Mouse (Mus musculus) MEL (cell line): ENCODE results near the gene 4930579F01Rik. TPM values are rescaled to one million over a fixed set of nuclear protein-coding genes. Genes with fewer than 3 reads are reported as not detected.

ENCODE experiments used
- DNase-seq: peaks from one replicate; pipeline ENCODE4 v3.0.0; 2011; ENCODE audit warnings: low read depth, low spot score
- H3K27ac ChIP-seq: 2 replicates; pipeline ENCODE4 v1.5.1; 2012; ENCODE audit warnings: low read depth, mild to moderate bottlenecking, control low read depth, low read length, moderate library complexity; ENCODE audit not compliant: control insufficient read depth
- H3K27me3 ChIP-seq, 2 experiments: fragments of 150-350 bp in 1 of 2; sonication (generic) in 1 of 2; 2 replicates each; pipeline ENCODE4 v1.6.1; 2012; ENCODE audit warnings: low read length in 2 of 2, mild to moderate bottlenecking in 2 of 2, improper control_type of control experiment in 1 of 2, moderate library complexity in 1 of 2; ENCODE audit not compliant: insufficient read depth in 2 of 2, control insufficient read depth in 1 of 2
- H3K36me3 ChIP-seq, 2 experiments: 2 replicates each; pipeline ENCODE4 v1.6.1; 2012 to 2014; ENCODE audit warnings: low read length in 2 of 2, improper control_type of control experiment in 1 of 2, inconsistent platforms in 1 of 2, mild to moderate bottlenecking in 1 of 2; ENCODE audit not compliant: insufficient read depth in 2 of 2, control insufficient read depth in 1 of 2
- H3K4me1 ChIP-seq, 2 experiments: fragments of 150-350 bp in 1 of 2; sonication (generic) in 1 of 2; 2 replicates each; pipeline ENCODE4 v1.6.1; 2012; ENCODE audit warnings: low read length in 2 of 2, improper control_type of control experiment in 1 of 2, mild to moderate bottlenecking in 1 of 2; ENCODE audit not compliant: insufficient read depth in 2 of 2, control insufficient read depth in 1 of 2
- H3K4me3 ChIP-seq, 2 experiments: fragments of 150-350 bp in 1 of 2; sonication (generic) in 1 of 2; 2 replicates each; pipeline ENCODE4 v1.5.1; 2012; ENCODE audit warnings: low read depth in 2 of 2, low read length in 2 of 2, mild to moderate bottlenecking in 2 of 2, moderate library complexity in 2 of 2, control low read depth in 1 of 2, improper control_type of control experiment in 1 of 2; ENCODE audit not compliant: control insufficient read depth in 1 of 2, insufficient read depth in 1 of 2
- H3K79me2 ChIP-seq: 2 replicates; pipeline ENCODE4 v1.6.1; 2012; ENCODE audit warnings: mild to moderate bottlenecking, low read length, moderate library complexity; ENCODE audit not compliant: control insufficient read depth, poor library complexity, insufficient read depth
- H3K9ac ChIP-seq: 2 replicates; pipeline ENCODE4 v1.6.1; 2012; ENCODE audit warnings: low read depth, mild to moderate bottlenecking, control low read depth, low read length, moderate library complexity; ENCODE audit not compliant: control insufficient read depth, poor library complexity, severe bottlenecking
- H3K9me3 ChIP-seq: fragments of 150-350 bp; sonication (generic); replicated peaks from 2 replicates; pipeline ENCODE4 v1.6.1; 2012; ENCODE audit warnings: mild to moderate bottlenecking, low read length, improper control_type of control experiment, moderate library complexity; ENCODE audit not compliant: insufficient read depth
- ELF1 ChIP-seq: IDR thresholded peaks from 2 replicates; pipeline ENCODE4 v1.6.1; 2014; ENCODE audit warnings: low read depth, mild to moderate bottlenecking, inconsistent platforms, low read length, improper control_type of control experiment, moderate library complexity
- GABPA ChIP-seq: IDR thresholded peaks from 2 replicates; pipeline ENCODE4 v1.6.1; 2012; ENCODE audit warnings: low read depth, mild to moderate bottlenecking, inconsistent platforms, low read length, improper control_type of control experiment, moderate library complexity
- KAT2A ChIP-seq: conservative IDR thresholded peaks from 2 replicates; pipeline ENCODE4 v1.6.1; 2012; ENCODE audit warnings: low read depth, low read length, improper control_type of control experiment, inconsistent platforms
- MAFK ChIP-seq: IDR thresholded peaks from 2 replicates; pipeline ENCODE4 v1.6.1; 2011; ENCODE audit warnings: low read depth, mild to moderate bottlenecking, low read length, improper control_type of control experiment, borderline replicate concordance
- MAZ ChIP-seq: IDR thresholded peaks from 2 replicates; pipeline ENCODE4 v1.6.1; 2012; ENCODE audit warnings: low read depth, mild to moderate bottlenecking, inconsistent platforms, low read length, improper control_type of control experiment
- MYB ChIP-seq: IDR thresholded peaks from 2 replicates; pipeline ENCODE4 v1.6.1; 2011; ENCODE audit warnings: mild to moderate bottlenecking, low read depth, low read length, improper control_type of control experiment
- POLR2AphosphoS5 ChIP-seq: IDR thresholded peaks from 2 replicates; pipeline ENCODE4 v1.6.1; 2012; ENCODE audit warnings: low read depth, borderline replicate concordance, mild to moderate bottlenecking, inconsistent platforms, low read length, moderate library complexity, mixed read lengths
- SMC3 ChIP-seq: IDR thresholded peaks from 2 replicates; pipeline ENCODE4 v1.6.1; 2011; ENCODE audit warnings: low read depth, low read length, improper control_type of control experiment
- TAL1 ChIP-seq: IDR thresholded peaks from 2 replicates; pipeline ENCODE4 v1.6.1; 2012; ENCODE audit warnings: mild to moderate bottlenecking, inconsistent platforms, low read length, moderate library complexity, mixed read lengths
- polyA plus RNA-seq, 2 experiments: library from polyadenylated mRNA; stranded (reverse) in 1 of 2; unstranded in 1 of 2; fragments of >175 nt in 1 of 2; fragments of >200 nt in 1 of 2; gene quantifications; 2 replicates each; pipeline versions ENCODE4 v1.2.1 to v1.2.4; 2012; ENCODE audit warnings: low replicate concordance in 2 of 2, low read depth in 1 of 2; ENCODE audit not compliant: insufficient read length in 2 of 2, insufficient read depth in 1 of 2, missing spikeins in 1 of 2
- total RNA-seq: library from RNA; depleted of rRNA; stranded (reverse); fragments of 300-350 nt; gene quantifications from 2 replicates; pipeline ENCODE4 v1.2.3, GENCODE M21; 2012; rRNA removed

The 4930579F01Rik gene
- total and polyA plus RNA-seq, 3 experiments = not detected

- no peaks in the 10 kb centered on the region; the same call in 1 of the 2 replicates for H3K79me2 ChIP-seq
- H3K9me3 ChIP-seq = no peaks in the 10 kb centered on the region
- H3K4me3 ChIP-seq = no peak overlapping the region
- no peaks in the 10 kb centered on the region for H3K36me3 ChIP-seq
- no peaks in the 10 kb centered on the region for H3K27me3 ChIP-seq
- H3K27ac ChIP-seq = no peak overlapping the region
- H3K4me1 ChIP-seq = no peaks in the 10 kb centered on the region
- no peak overlapping the region for H3K9ac ChIP-seq
- no peak for TF ChIP-seq SMC3
- no peak for TF ChIP-seq ELF1
- TF ChIP-seq GABPA = no peak
- no peak for TF ChIP-seq KAT2A
- no peak for TF ChIP-seq MYB
- TF ChIP-seq MAZ = no peak
- no peak for TF ChIP-seq TAL1
- TF ChIP-seq MAFK = no peak
- TF ChIP-seq POLR2AphosphoS5 = no peak
- TF ChIP-seq, all 39 proteins: peak for 0
- no peak for DNase-seq
Measured at GRCm38 (mm10) chr3:138114106-138114505, 79.5 kb downstream of the 4930579F01Rik start.

Other genes with a start within 250 kb of the 4930579F01Rik start
- gene Dapp1, start 212.3 kb downstream of the 4930579F01Rik start, total RNA-seq = 45.7 and 59.0 TPM in 2 replicates
- 10 to 100 TPM; 67.3 to 91.5 TPM for gene Dapp1, start 212.3 kb downstream of the 4930579F01Rik start, polyA plus RNA-seq
- under 0.01 and 0.03 TPM in 2 replicates for gene 1110002E22Rik, start 128.8 kb downstream of the 4930579F01Rik start, total RNA-seq
- under 1 TPM in 1 of 2 experiments, not detected in 1; 0.03 TPM for gene 1110002E22Rik, start 128.8 kb downstream of the 4930579F01Rik start, polyA plus RNA-seq
- gene Gm5105, start 126.4 kb downstream of the 4930579F01Rik start, total RNA-seq = not detected in 2 replicates
- gene Gm5105, start 126.4 kb downstream of the 4930579F01Rik start, polyA plus RNA-seq = not detected
- 9.7 and 12.1 TPM in 2 replicates for gene Trmt10a, start 50.4 kb downstream of the 4930579F01Rik start, total RNA-seq
- 10 to 100 TPM in 1 of 2 experiments, not detected in 1; 18.1 TPM for gene Trmt10a, start 50.4 kb downstream of the 4930579F01Rik start, polyA plus RNA-seq
- gene Mttp, start 48.9 kb downstream of the 4930579F01Rik start, total RNA-seq = 2.5 and 2.7 TPM in 2 replicates
- 1 to 10 TPM in 1 of 2 experiments, not detected in 1; 4.4 TPM for gene Mttp, start 48.9 kb downstream of the 4930579F01Rik start, polyA plus RNA-seq
- not detected in 2 replicates for gene Adh7, start 23.9 kb upstream of the 4930579F01Rik start, total RNA-seq
- not detected for gene Adh7, start 23.9 kb upstream of the 4930579F01Rik start, polyA plus RNA-seq
- gene Adh1, start 67.2 kb upstream of the 4930579F01Rik start, total RNA-seq = 0.15 and 0.23 TPM in 2 replicates
- not detected for gene Adh1, start 67.2 kb upstream of the 4930579F01Rik start, polyA plus RNA-seq
- 0.10 TPM in 1 of 2 replicates, not detected in the other for gene Adh6a, start 119.5 kb upstream of the 4930579F01Rik start, total RNA-seq
- 1 to 10 TPM in 1 of 2 experiments, not detected in 1; 1.5 TPM for gene Adh6a, start 119.5 kb upstream of the 4930579F01Rik start, polyA plus RNA-seq
- not detected in 2 replicates for gene Adh6b, start 147.9 kb upstream of the 4930579F01Rik start, total RNA-seq
- gene Adh6b, start 147.9 kb upstream of the 4930579F01Rik start, polyA plus RNA-seq = not detected
- gene Adh4, start 221.6 kb upstream of the 4930579F01Rik start, total RNA-seq = not detected in 2 replicates
- gene Adh4, start 221.6 kb upstream of the 4930579F01Rik start, polyA plus RNA-seq = not detected
- gene Adh5, start 249.3 kb upstream of the 4930579F01Rik start, total RNA-seq = 127 and 128 TPM in 2 replicates
- gene Adh5, start 249.3 kb upstream of the 4930579F01Rik start, polyA plus RNA-seq = 100 to 1,000 TPM; 187 to 351 TPM